Mouse (Mus musculus) embryonic facial prominence, embryonic 10.5 days (tissue): Measurements from ENCODE around the gene Asah2. TPM values are rescaled to one million over a fixed set of nuclear protein-coding genes. Genes with fewer than 3 reads are reported as not detected.
"Not testable (repeated sequence)": the region's sequence is repeated elsewhere in the genome, so short reads cannot be mapped to it uniquely, and the experiment has no call there.

Experiments used
- DNase-seq: peaks from one replicate; pipeline ENCODE4 v3.0.0-alpha.2; 2017; ENCODE audit warnings: low spot score
- H3K27ac ChIP-seq: fragments of 300-500 bp; sonication (generic); replicated peaks from 2 replicates; pipeline ENCODE4 v1.5.1; 2016; ENCODE audit warnings: mild to moderate bottlenecking
- H3K27me3 ChIP-seq: fragments of 300-500 bp; sonication (generic); replicated peaks from 2 replicates; pipeline ENCODE4 v1.6.1; 2016; ENCODE audit warnings: low read depth, mild to moderate bottlenecking; ENCODE audit not compliant: poor library complexity, severe bottlenecking
- H3K36me3 ChIP-seq: fragments of 300-500 bp; sonication (generic); replicated peaks from 2 replicates; pipeline ENCODE4 v1.6.1; 2016; ENCODE audit warnings: mild to moderate bottlenecking, moderate library complexity
- H3K4me1 ChIP-seq: fragments of 300-500 bp; sonication (generic); 2 replicates; pipeline ENCODE4 v1.6.1; 2016
- H3K4me3 ChIP-seq: fragments of 300-500 bp; sonication (generic); 2 replicates; pipeline ENCODE4 v1.5.1; 2016; ENCODE audit warnings: mild to moderate bottlenecking, moderate library complexity
- H3K9me3 ChIP-seq: fragments of 300-500 bp; sonication (generic); 2 replicates; pipeline ENCODE4 v1.6.1; 2016; ENCODE audit warnings: mild to moderate bottlenecking
- WGBS: fragments of 180-500 bp; shearing (Covaris S2); methylation state at CpG from one replicate; pipeline ENCODE4 v1.1.7; 2016; 5-methylcytosine and 5-hydroxymethylcytosine counted together
- polyA plus RNA-seq: library from polyadenylated mRNA; unstranded; fragments of >200 nt; fragmentation: Nextera tagmentation; extraction: Ambion mirVana; gene quantifications from 2 replicates; pipeline ENCODE4 v1.2.1, GENCODE M21; 2016

The Asah2 gene
- polyA plus RNA-seq, 1 experiment from 2014 or later = 0.55 TPM

GRCm38 (mm10) chr19:32090804-32091203, 17.2 kb downstream of the Asah2 start:
- H3K4me1 ChIP-seq = no peaks in the 10 kb centered on the region
- no peak for DNase-seq
- H3K4me3 ChIP-seq = no peak overlapping the region
- 88% methylated on average over 4 of the region's 4 CpGs for WGBS
- no peak overlapping the region for H3K27ac ChIP-seq
- no peaks in the 10 kb centered on the region for H3K27me3 ChIP-seq
- H3K36me3 ChIP-seq = no peaks in the 10 kb centered on the region
- no peaks in the 10 kb centered on the region for H3K9me3 ChIP-seq

- Histone ChIP-seq H3K27ac (no peak overlapping the region), H3K4me1 (no peaks in the 10 kb centered on the region), H3K27me3 (no peaks in the 10 kb centered on the region), H3K9me3 (no peaks in the 10 kb centered on the region), H3K36me3 (no peaks in the 10 kb centered on the region), H3K4me3 (no peak overlapping the region)
- WGBS = 88% methylated on average over 1 of the region's 1 CpGs
- DNase-seq = no peak
Observed at GRCm38 (mm10) chr19:32088570-32088969, 19.4 kb downstream of the Asah2 start.

- H3K27me3 ChIP-seq = no peaks in the 10 kb centered on the region
- no peaks in the 10 kb centered on the region for H3K9me3 ChIP-seq
- H3K27ac ChIP-seq = no peak overlapping the region
- H3K36me3 ChIP-seq = no peaks in the 10 kb centered on the region
- WGBS = 88% methylated on average over 6 of the region's 6 CpGs
- H3K4me3 ChIP-seq = no peak overlapping the region
- no peak for DNase-seq
- no peaks in the 10 kb centered on the region for H3K4me1 ChIP-seq
Observed at GRCm38 (mm10) chr19:32087736-32088470, 20.1 kb downstream of the Asah2 start.

GRCm38 (mm10) chr19:32084813-32085212, 23.2 kb downstream of the Asah2 start:
- WGBS = 88% methylated on average over 1 of the region's 1 CpGs
- H3K27me3 ChIP-seq, H3K27ac ChIP-seq, H3K9me3 ChIP-seq, H3K4me3 ChIP-seq, H3K4me1 ChIP-seq, DNase-seq, H3K36me3 ChIP-seq: not testable (repeated sequence)

GRCm38 (mm10) chr19:32070340-32070739, 37.7 kb downstream of the Asah2 start:
- 83% methylated on average over 2 of the region's 2 CpGs for WGBS
- no peak for DNase-seq
- no peak overlapping the region for H3K4me3 ChIP-seq
- peaks cover 6% of the 10 kb centered on the region for H3K4me1 ChIP-seq
- no peak overlapping the region for H3K27ac ChIP-seq
- H3K27me3 ChIP-seq = no peaks in the 10 kb centered on the region
- H3K9me3 ChIP-seq = no peaks in the 10 kb centered on the region
- no peaks in the 10 kb centered on the region for H3K36me3 ChIP-seq

GRCm38 (mm10) chr19:32069598-32069997, 38.4 kb downstream of the Asah2 start:
- no peak overlapping the region for H3K27ac ChIP-seq
- H3K27me3 ChIP-seq = no peaks in the 10 kb centered on the region
- WGBS = 85% methylated on average over 2 of the region's 2 CpGs
- DNase-seq = no peak
- no peaks in the 10 kb centered on the region for H3K9me3 ChIP-seq
- H3K36me3 ChIP-seq = no peaks in the 10 kb centered on the region
- no peak overlapping the region for H3K4me3 ChIP-seq
- peaks cover 6% of the 10 kb centered on the region for H3K4me1 ChIP-seq

GRCm38 (mm10) chr19:32067669-32068068, 40.3 kb downstream of the Asah2 start:
- H3K27ac ChIP-seq = no peak overlapping the region
- no peaks in the 10 kb centered on the region for H3K27me3 ChIP-seq
- H3K9me3 ChIP-seq = no peaks in the 10 kb centered on the region
- no peaks in the 10 kb centered on the region for H3K36me3 ChIP-seq
- no peak for DNase-seq
- no peak overlapping the region for H3K4me3 ChIP-seq
- H3K4me1 ChIP-seq = peaks cover 12% of the 10 kb centered on the region
- 76% methylated on average over 4 of the region's 4 CpGs for WGBS

GRCm38 (mm10) chr19:32061294-32061693, 46.7 kb downstream of the Asah2 start:
- H3K27me3 ChIP-seq = no peaks in the 10 kb centered on the region
- H3K27ac ChIP-seq = no peak overlapping the region
- H3K4me3 ChIP-seq = no peak overlapping the region
- no peaks in the 10 kb centered on the region for H3K9me3 ChIP-seq
- 83% methylated on average over 1 of the region's 1 CpGs for WGBS
- DNase-seq = no peak
- no peaks in the 10 kb centered on the region for H3K36me3 ChIP-seq
- 0 out of 2 replicates have a peak, but pooled peaks cover 6% of the 10 kb centered on the region for H3K4me1 ChIP-seq

GRCm38 (mm10) chr19:32056252-32056651, 51.8 kb downstream of the Asah2 start:
- WGBS = 88% methylated on average over 1 of the region's 1 CpGs

GRCm38 (mm10) chr19:32055725-32056124, 52.3 kb downstream of the Asah2 start:
- 70% methylated on average over 1 of the region's 1 CpGs for WGBS
- DNase-seq = no peak
- Histone ChIP-seq H3K4me1 (no peaks in the 10 kb centered on the region), H3K4me3 (no peak overlapping the region), H3K9me3 (no peaks in the 10 kb centered on the region), H3K27me3 (no peaks in the 10 kb centered on the region), H3K36me3 (no peaks in the 10 kb centered on the region), H3K27ac (no peak overlapping the region)

More at GRCm38 (mm10) chr19:32056252-32056651, 51.8 kb downstream of the Asah2 start:
- Histone ChIP-seq H3K9me3 (no peaks in the 10 kb centered on the region), H3K27ac (no peak overlapping the region), H3K36me3 (no peaks in the 10 kb centered on the region), H3K4me3 (no peak overlapping the region), H3K27me3 (no peaks in the 10 kb centered on the region), H3K4me1 (no peaks in the 10 kb centered on the region)
- no peak for DNase-seq

GRCm38 (mm10) chr19:32051251-32051650, 56.8 kb downstream of the Asah2 start:
- Histone ChIP-seq H3K4me1 (no peaks in the 10 kb centered on the region), H3K27ac (no peak overlapping the region), H3K4me3 (no peak overlapping the region), H3K36me3 (no peaks in the 10 kb centered on the region), H3K27me3 (no peaks in the 10 kb centered on the region), H3K9me3 (no peaks in the 10 kb centered on the region)
- WGBS = 91% methylated on average over 2 of the region's 2 CpGs
- DNase-seq = no peak

- H3K36me3 ChIP-seq = no peaks in the 10 kb centered on the region
- H3K4me1 ChIP-seq = no peaks in the 10 kb centered on the region
- no peaks in the 10 kb centered on the region for H3K27me3 ChIP-seq
- no peak overlapping the region for H3K4me3 ChIP-seq
- no peaks in the 10 kb centered on the region for H3K9me3 ChIP-seq
- 84% methylated on average over 4 of the region's 4 CpGs for WGBS
- H3K27ac ChIP-seq = no peak overlapping the region
- DNase-seq = no peak
Observed at GRCm38 (mm10) chr19:32032881-32033280, 75.1 kb downstream of the Asah2 start.

- Histone ChIP-seq H3K27ac (no peak overlapping the region), H3K9me3 (no peaks in the 10 kb centered on the region), H3K27me3 (no peaks in the 10 kb centered on the region), H3K4me3 (no peak overlapping the region), H3K4me1 (no peaks in the 10 kb centered on the region), H3K36me3 (no peaks in the 10 kb centered on the region)
- DNase-seq = no peak
- WGBS = 2% methylated on average over 1 of the region's 1 CpGs
Observed at GRCm38 (mm10) chr19:32030430-32030829, 77.6 kb downstream of the Asah2 start.
